9 mouse cellular contexts compared by ENCODE assay signal in genomic region chr2:26300161-26300807, GRCm38 (mm10). TPM values are rescaled to one million over a fixed set of nuclear protein-coding genes. Genes with fewer than 3 reads are reported as not detected.
DNase-seq lines count a peak whose midpoint lies in the region; ATAC-seq lines count a peak whose summit lies in the region.
"Had no signal": no experiment of that assay in that cellular context is flagged by ENCODE, and none has a peak within 500 bp of the region (broad histone marks: within the 10 kb centered on the region; RNA-seq: fewer than 3 reads in every experiment).

No protein-coding gene starts in this region.

- WGBS in forebrain, embryonic 11.5 days: 40% methylated on average over 5 of the region's 5 CpGs
- WGBS in forebrain, embryonic 16.5 days: 29% methylated on average over 5 of the region's 5 CpGs
- 53% methylated on average over 5 of the region's 5 CpGs for WGBS in limb, embryonic 10.5 days
- WGBS in stomach, embryonic 14.5 days: 45% methylated on average over 5 of the region's 5 CpGs

- peak overlapping the region; percentile 16; the same call in 1 of the 2 replicates for H3K9ac ChIP-seq in forebrain, embryonic 11.5 days (ENCODE audit: low read length)
- H3K9ac ChIP-seq in forebrain, embryonic 16.5 days (replicated peaks; ENCODE audit: low read depth, low read length): no peak overlapping the region
- H3K9ac ChIP-seq in stomach, embryonic 14.5 days (replicated peaks; ENCODE audit: low read depth, low read length): no peak overlapping the region

- DNase-seq in forebrain, embryonic 11.5 days (ENCODE audit: low spot score): no peak
- DNase-seq in thymus, postnatal 4 days: peak; percentile 35
- no peak for DNase-seq in thymus, postnatal 36 days
- no peak for DNase-seq in limb, embryonic 10.5 days (ENCODE audit: low spot score)
- DNase-seq in frontal cortex, postnatal 10 days (ENCODE audit: low spot score in 2 of 2): no peak
- DNase-seq in thymus, postnatal 0 days (ENCODE audit: low spot score): no peak

- H3K4me3 ChIP-seq in forebrain, embryonic 11.5 days (ENCODE audit: low read depth, low read length): no peak overlapping the region
- no peak overlapping the region for H3K4me3 ChIP-seq in forebrain, embryonic 16.5 days (replicated peaks; ENCODE audit: low read length)
- no peak overlapping the region for H3K4me3 ChIP-seq in limb, embryonic 10.5 days
- H3K4me3 ChIP-seq in stomach, embryonic 14.5 days (ENCODE audit: low read depth, low read length): no peak overlapping the region

- no peak overlapping the region for H3K27ac ChIP-seq in forebrain, embryonic 11.5 days (ENCODE audit: low read depth, low read length)
- H3K27ac ChIP-seq in forebrain, embryonic 16.5 days (ENCODE audit: low read length): no peak overlapping the region; the same call in 1 of the 2 replicates
- peak overlapping the region; percentile 14; the same call in 1 of the 2 replicates for H3K27ac ChIP-seq in limb, embryonic 10.5 days
- peak overlapping the region; percentile 16; the same call in 1 of the 2 replicates for H3K27ac ChIP-seq in stomach, embryonic 14.5 days (ENCODE audit: low read length)

- peaks cover 21% of the 10 kb centered on the region for H3K4me1 ChIP-seq in forebrain, embryonic 11.5 days (replicated peaks; ENCODE audit: control insufficient read depth, insufficient read depth, low read length)
- H3K4me1 ChIP-seq in forebrain, embryonic 16.5 days (replicated peaks; ENCODE audit: control insufficient read depth, insufficient read depth, low read length): peaks cover 44% of the 10 kb centered on the region
- peaks cover 34% of the 10 kb centered on the region for H3K4me1 ChIP-seq in limb, embryonic 10.5 days
- peaks cover 27% of the 10 kb centered on the region for H3K4me1 ChIP-seq in stomach, embryonic 14.5 days (ENCODE audit: control insufficient read depth, insufficient read depth, low read length)

- ATAC-seq in forebrain, embryonic 11.5 days (replicated peaks; ENCODE audit: low FRiP score): no peak
- ATAC-seq in forebrain, embryonic 16.5 days: no peak
- ATAC-seq in stomach, embryonic 14.5 days (ENCODE audit: insufficient number of reproducible peaks, insufficient read depth, low FRiP score, low read depth): peak; percentile 47; the same call in 1 of the 2 replicates

- H3K4me2 ChIP-seq in forebrain, embryonic 11.5 days (ENCODE audit: low read depth, low read length, severe bottlenecking): no peak overlapping the region
- H3K4me2 ChIP-seq in forebrain, embryonic 16.5 days (ENCODE audit: low read length): no peak overlapping the region
- no peak overlapping the region for H3K4me2 ChIP-seq in stomach, embryonic 14.5 days (replicated peaks; ENCODE audit: low read depth, low read length)

- no peaks in the 10 kb centered on the region for H3K36me3 ChIP-seq in forebrain, embryonic 11.5 days (ENCODE audit: control insufficient read depth, insufficient read depth, low read length)
- H3K36me3 ChIP-seq in forebrain, embryonic 16.5 days (ENCODE audit: control insufficient read depth, insufficient read depth): no peaks in the 10 kb centered on the region
- H3K36me3 ChIP-seq in limb, embryonic 10.5 days: no peaks in the 10 kb centered on the region
- H3K36me3 ChIP-seq in stomach, embryonic 14.5 days (ENCODE audit: control insufficient read depth, insufficient read depth, low read length): no peaks in the 10 kb centered on the region

- H3K27me3 ChIP-seq in forebrain, embryonic 11.5 days (ENCODE audit: control insufficient read depth, insufficient read depth, low read length): peaks cover 2% of the 10 kb centered on the region; the same call in 1 of the 2 replicates
- no peaks in the 10 kb centered on the region for H3K27me3 ChIP-seq in forebrain, embryonic 16.5 days (replicated peaks; ENCODE audit: control insufficient read depth, insufficient read depth, low read length)
- H3K27me3 ChIP-seq in limb, embryonic 10.5 days (ENCODE audit: low read depth, poor library complexity, severe bottlenecking): peaks cover 25% of the 10 kb centered on the region
- H3K27me3 ChIP-seq in stomach, embryonic 14.5 days (ENCODE audit: control insufficient read depth, insufficient read depth, low read length): no peaks in the 10 kb centered on the region

- H3K9me3 ChIP-seq in forebrain, embryonic 11.5 days (ENCODE audit: control insufficient read depth, low read length): no peaks in the 10 kb centered on the region
- H3K9me3 ChIP-seq in forebrain, embryonic 16.5 days (ENCODE audit: control insufficient read depth, low read length): no peaks in the 10 kb centered on the region
- no peaks in the 10 kb centered on the region for H3K9me3 ChIP-seq in limb, embryonic 10.5 days (replicated peaks)
- H3K9me3 ChIP-seq in stomach, embryonic 14.5 days (ENCODE audit: control insufficient read depth, low read depth, low read length): no peaks in the 10 kb centered on the region

RNA-seq across cellular contexts. Expression of gene Ccdc187, which starts 5.9 kb away (rescaled TPM):
- polyA plus RNA-seq in forebrain, embryonic 11.5 days (2014; fragmentation: Nextera tagmentation; extraction: Ambion mirVana): 0.05 and 0.19 TPM in 2 replicates
- polyA plus RNA-seq in forebrain, embryonic 16.5 days (2015; fragmentation: Nextera tagmentation; extraction: Ambion mirVana): 0.15 and 0.24 TPM in 2 replicates
- 0.01 TPM in 1 of 2 replicates, not detected in the other for polyA plus RNA-seq in limb, embryonic 10.5 days (2016; fragmentation: Nextera tagmentation; extraction: Ambion mirVana)
- 0.58 and 1.1 TPM in 2 replicates for polyA plus RNA-seq in stomach, embryonic 14.5 days (2014; fragmentation: Nextera tagmentation; extraction: Ambion mirVana)
- 0.04 TPM in 2 replicates for polyA plus RNA-seq in thymus, postnatal 0 days (2015; fragmentation: Nextera tagmentation; extraction: Ambion mirVana)
- polyA plus RNA-seq: limb, embryonic 11.5 days had no signal

RNA-seq across cellular contexts. Expression of gene Gpsm1, which starts 15.0 kb away (rescaled TPM):
- polyA plus RNA-seq in forebrain, embryonic 11.5 days (2014; fragmentation: Nextera tagmentation; extraction: Ambion mirVana): 61.1 and 63.3 TPM in 2 replicates
- 136 and 160 TPM in 2 replicates for polyA plus RNA-seq in forebrain, embryonic 16.5 days (2015; fragmentation: Nextera tagmentation; extraction: Ambion mirVana)
- polyA plus RNA-seq in limb, embryonic 10.5 days (2016; fragmentation: Nextera tagmentation; extraction: Ambion mirVana): 83.6 and 91.4 TPM in 2 replicates
- polyA plus RNA-seq in stomach, embryonic 14.5 days (2014; fragmentation: Nextera tagmentation; extraction: Ambion mirVana): 24.0 and 24.1 TPM in 2 replicates
- 12.5 and 13.7 TPM in 2 replicates for polyA plus RNA-seq in thymus, postnatal 0 days (2015; fragmentation: Nextera tagmentation; extraction: Ambion mirVana)

RNA-seq across cellular contexts. Expression of gene Dnlz, which starts 51.6 kb away (rescaled TPM):
- 38.2 and 40.2 TPM in 2 replicates for polyA plus RNA-seq in forebrain, embryonic 11.5 days (2014; fragmentation: Nextera tagmentation; extraction: Ambion mirVana)
- 30.4 and 32.5 TPM in 2 replicates for polyA plus RNA-seq in forebrain, embryonic 16.5 days (2015; fragmentation: Nextera tagmentation; extraction: Ambion mirVana)
- 33.9 and 36.8 TPM in 2 replicates for polyA plus RNA-seq in limb, embryonic 10.5 days (2016; fragmentation: Nextera tagmentation; extraction: Ambion mirVana)
- polyA plus RNA-seq in stomach, embryonic 14.5 days (2014; fragmentation: Nextera tagmentation; extraction: Ambion mirVana): 25.6 and 27.6 TPM in 2 replicates
- 22.2 and 24.5 TPM in 2 replicates for polyA plus RNA-seq in thymus, postnatal 0 days (2015; fragmentation: Nextera tagmentation; extraction: Ambion mirVana)

Comparison
In these comparisons a context has a peak if more than half of its experiments do, and no peak if none do; other contexts are left out.
1. H3K27ac ChIP-seq: peak in limb, embryonic 10.5 days (single experiment) and stomach, embryonic 14.5 days (single experiment); none in forebrain, embryonic 11.5 days (single experiment) and forebrain, embryonic 16.5 days (single experiment).